Comparison of ENCODE assay signal across 8 mouse cellular contexts in genomic region chr10:74937003-74937790, GRCm38 (mm10). TPM values are rescaled to one million over a fixed set of nuclear protein-coding genes. Genes with fewer than 3 reads are reported as not detected.
DNase-seq lines count a peak whose midpoint lies in the region; ATAC-seq and TF ChIP-seq lines count a peak whose summit lies in the region.

No protein-coding gene starts in this region.

- ATAC-seq in hindbrain, embryonic 14.5 days (ENCODE audit: low FRiP score), result peak; percentile 68
- ATAC-seq in lung, embryonic 15.5 days (ENCODE audit: borderline replicate concordance, extremely low read depth, low FRiP score, low TSS enrichment), result peak; percentile 43; the same call in 1 of the 2 replicates

- no peak overlapping the region for H3K27ac ChIP-seq in hindbrain, embryonic 14.5 days
- H3K27ac ChIP-seq in lung, embryonic 15.5 days, result no peak overlapping the region
- no peak overlapping the region for H3K27ac ChIP-seq in small intestine, adult 2 months (ENCODE audit: insufficient read depth, low read depth, low read length)

- H3K36me3 ChIP-seq in hindbrain, embryonic 14.5 days (replicated peaks; ENCODE audit: control insufficient read depth, insufficient read depth), result no peaks in the 10 kb centered on the region
- H3K36me3 ChIP-seq in lung, embryonic 15.5 days, result no peaks in the 10 kb centered on the region
- no peaks in the 10 kb centered on the region for H3K36me3 ChIP-seq in small intestine, adult 2 months (ENCODE audit: control insufficient read depth, insufficient read depth, low read length)

- DNase-seq in cerebellum, postnatal 10 days, result peak; percentile 60 to 64
- no peak for DNase-seq in cerebellum, postnatal 36 days
- DNase-seq in urinary bladder, postnatal 14 days (ENCODE audit: low spot score), result peak; percentile 21
- DNase-seq in urinary bladder, postnatal 10 days (ENCODE audit: low spot score), result no peak
- DNase-seq in hindbrain, embryonic 14.5 days (ENCODE audit: low spot score), result peak; percentile 57
- no peak for DNase-seq in thymus, postnatal 36 days

- H3K9ac ChIP-seq in hindbrain, embryonic 14.5 days, result no peak overlapping the region
- no peak overlapping the region for H3K9ac ChIP-seq in lung, embryonic 15.5 days

- H3K4me3 ChIP-seq in hindbrain, embryonic 14.5 days (replicated peaks; ENCODE audit: low read length), result no peak overlapping the region
- H3K4me3 ChIP-seq in lung, embryonic 15.5 days, result no peak overlapping the region
- H3K4me3 ChIP-seq in small intestine, adult 2 months (ENCODE audit: low read depth, low read length), result no peak overlapping the region

- no peak overlapping the region for H3K4me2 ChIP-seq in hindbrain, embryonic 14.5 days (replicated peaks)
- no peak overlapping the region for H3K4me2 ChIP-seq in lung, embryonic 15.5 days

- TF ChIP-seq POLR2A in small intestine, adult 2 months (IDR thresholded peaks at IDR 0.05; ENCODE audit: low read depth, low read length), result no peak

- TF ChIP-seq CTCF in small intestine, adult 2 months (IDR thresholded peaks at IDR 0.05; ENCODE audit: extremely low read depth, insufficient read length, insufficient replicate concordance, low read depth, low read length), result peak; percentile 50; the same call in 1 of the 2 replicates

- H3K4me1 ChIP-seq in hindbrain, embryonic 14.5 days (replicated peaks; ENCODE audit: control insufficient read depth, insufficient read depth, low read length), result no peaks in the 10 kb centered on the region
- H3K4me1 ChIP-seq in lung, embryonic 15.5 days, result no peaks in the 10 kb centered on the region
- H3K4me1 ChIP-seq in small intestine, adult 2 months (ENCODE audit: control insufficient read depth, insufficient read depth, insufficient read length, low read length), result 0 out of 2 replicates have a peak, but pooled peaks cover 3% of the 10 kb centered on the region

- WGBS in hindbrain, embryonic 14.5 days, result 84% methylated on average over 10 of the region's 10 CpGs
- WGBS in lung, embryonic 15.5 days, result 74% methylated on average over 10 of the region's 10 CpGs
- 82% methylated on average over 10 of the region's 10 CpGs for WGBS in small intestine, adult 2 months

- no peaks in the 10 kb centered on the region for H3K27me3 ChIP-seq in hindbrain, embryonic 14.5 days (ENCODE audit: control insufficient read depth, insufficient read depth, low read length)
- H3K27me3 ChIP-seq in lung, embryonic 15.5 days, result no peaks in the 10 kb centered on the region
- H3K27me3 ChIP-seq in small intestine, adult 2 months (ENCODE audit: control insufficient read depth, insufficient read depth, low read length), result no peaks in the 10 kb centered on the region

- H3K9me3 ChIP-seq in hindbrain, embryonic 14.5 days (ENCODE audit: control insufficient read depth, low read length), result no peaks in the 10 kb centered on the region
- H3K9me3 ChIP-seq in lung, embryonic 15.5 days, result no peaks in the 10 kb centered on the region

RNA-seq across cellular contexts. Expression of gene Gnaz, which starts 29.8 kb away (rescaled TPM):
- 66.8 and 77.7 TPM in 2 replicates for polyA plus RNA-seq in hindbrain, embryonic 14.5 days (2014; fragmentation: Nextera tagmentation; extraction: Ambion mirVana)
- polyA plus RNA-seq in lung, embryonic 15.5 days (2015; fragmentation: Nextera tagmentation; extraction: Ambion mirVana), result 2.9 and 3.0 TPM in 2 replicates
- 1.7 and 2.4 TPM in 2 replicates for polyA plus RNA-seq in small intestine, adult 2 months (2012; rRNA removed)

Comparison
In these comparisons a context has a peak if more than half of its experiments do, and no peak if none do; other contexts are left out.
1. DNase-seq: peak in cerebellum, postnatal 10 days (2 of 2), urinary bladder, postnatal 14 days (single experiment) and hindbrain, embryonic 14.5 days (single experiment); none in cerebellum, postnatal 36 days (0 of 2), urinary bladder, postnatal 10 days (single experiment) and thymus, postnatal 36 days (0 of 2).
2. RNA of gene Gnaz, which starts 29.8 kb away (polyA plus RNA-seq): 66.8 to 77.7 TPM in hindbrain, embryonic 14.5 days; 2.9 to 3.0 TPM in lung, embryonic 15.5 days and 1.7 to 2.4 TPM in small intestine, adult 2 months; every median in the first group is over 10 times any median in the second.